Mouse (Mus musculus): ENCODE measurements around the gene Pcid2. TPM values are rescaled to one million over a fixed set of nuclear protein-coding genes. Genes with fewer than 3 reads are reported as not detected.
"Not testable (repeated sequence)": the region's sequence is repeated elsewhere in the genome, so short reads cannot be mapped to it uniquely, and the experiment has no call there.

Pcid2 gene
- polyA plus RNA-seq, 1 experiment from 2014 or later: 30.2 TPM

GRCm38 (mm10) chr8:13107990-13108638, 2.9 kb upstream of the Pcid2 start:
- 80% methylated on average over 13 of the region's 13 CpGs for WGBS
- no peak for ATAC-seq
- peaks cover 11% of the 10 kb centered on the region for H3K4me1 ChIP-seq (ENCODE audit: control insufficient read depth, insufficient read depth, low read length)

GRCm38 (mm10) chr8:13105908-13106551, 771 bp upstream of the Pcid2 start:
- no peaks in the 10 kb centered on the region for H3K36me3 ChIP-seq (ENCODE audit: control insufficient read depth, insufficient read depth, low read length)
- peak overlapping the region; percentile 89 for H3K27ac ChIP-seq (ENCODE audit: low read length)
- no peaks in the 10 kb centered on the region for H3K27me3 ChIP-seq (replicated peaks; ENCODE audit: control insufficient read depth, insufficient read depth, low read length)
- WGBS: under 1% methylated on average over 58 of the region's 63 CpGs
- no peaks in the 10 kb centered on the region for H3K9me3 ChIP-seq (ENCODE audit: control insufficient read depth, low read length)
- peaks cover 11% of the 10 kb centered on the region for H3K4me1 ChIP-seq (ENCODE audit: control insufficient read depth, insufficient read depth, low read length)
- H3K9ac ChIP-seq (ENCODE audit: low read depth, low read length): peak overlapping the region; percentile 98
- H3K4me2 ChIP-seq (ENCODE audit: low read depth, low read length): peak overlapping the region; percentile 91
- ATAC-seq: peak; percentile 63
- peak overlapping the region; percentile 98 for H3K4me3 ChIP-seq (ENCODE audit: low read length)

More at GRCm38 (mm10) chr8:13107990-13108638, 2.9 kb upstream of the Pcid2 start:
- H3K9me3 ChIP-seq (ENCODE audit: control insufficient read depth, low read length): no peaks in the 10 kb centered on the region
- no peak overlapping the region for H3K27ac ChIP-seq (ENCODE audit: low read length)
- no peak overlapping the region for H3K4me2 ChIP-seq (ENCODE audit: low read depth, low read length)
- H3K9ac ChIP-seq (ENCODE audit: low read depth, low read length): no peak overlapping the region
- no peaks in the 10 kb centered on the region for H3K36me3 ChIP-seq (ENCODE audit: control insufficient read depth, insufficient read depth, low read length)
- H3K4me3 ChIP-seq (ENCODE audit: low read length): no peak overlapping the region
- no peaks in the 10 kb centered on the region for H3K27me3 ChIP-seq (replicated peaks; ENCODE audit: control insufficient read depth, insufficient read depth, low read length)

GRCm38 (mm10) chr8:13104691-13105086, 570 bp downstream of the Pcid2 start:
- no peaks in the 10 kb centered on the region for H3K9me3 ChIP-seq (ENCODE audit: control insufficient read depth, low read length)
- peak; percentile 78 for ATAC-seq
- no peaks in the 10 kb centered on the region for H3K36me3 ChIP-seq (ENCODE audit: control insufficient read depth, insufficient read depth, low read length)
- peak overlapping the region; percentile 98 for H3K27ac ChIP-seq (ENCODE audit: low read length)
- peak overlapping the region; percentile 95 for H3K9ac ChIP-seq (ENCODE audit: low read depth, low read length)
- H3K4me1 ChIP-seq (ENCODE audit: control insufficient read depth, insufficient read depth, low read length): peaks cover 11% of the 10 kb centered on the region
- WGBS: 0% methylated on average over 45 of the region's 45 CpGs
- peak overlapping the region; percentile 98 for H3K4me3 ChIP-seq (ENCODE audit: low read length)
- H3K4me2 ChIP-seq (ENCODE audit: low read depth, low read length): peak overlapping the region; percentile 95
- H3K27me3 ChIP-seq (replicated peaks; ENCODE audit: control insufficient read depth, insufficient read depth, low read length): no peaks in the 10 kb centered on the region

GRCm38 (mm10) chr8:13077542-13077941, 27.7 kb downstream of the Pcid2 start:
- Histone ChIP-seq H3K9me3 (ENCODE audit: control insufficient read depth, low read length) (no peaks in the 10 kb centered on the region), H3K4me3 (ENCODE audit: low read length) (no peak overlapping the region), H3K4me2 (ENCODE audit: low read depth, low read length) (no peak overlapping the region), H3K27ac (ENCODE audit: low read length) (no peak overlapping the region), H3K36me3 (ENCODE audit: control insufficient read depth, insufficient read depth, low read length) (0 out of 2 replicates have a peak, but pooled peaks cover 21% of the 10 kb centered on the region), H3K9ac (ENCODE audit: low read depth, low read length) (no peak overlapping the region), H3K27me3 (replicated peaks; ENCODE audit: control insufficient read depth, insufficient read depth, low read length) (no peaks in the 10 kb centered on the region), H3K4me1 (ENCODE audit: control insufficient read depth, insufficient read depth, low read length) (no peaks in the 10 kb centered on the region)
- WGBS: 85% methylated on average over 7 of the region's 7 CpGs
- ATAC-seq: no peak

- not testable (repeated sequence) for H3K27me3 ChIP-seq (replicated peaks; ENCODE audit: control insufficient read depth, insufficient read depth, low read length); H3K4me1 ChIP-seq (ENCODE audit: control insufficient read depth, insufficient read depth, low read length); H3K36me3 ChIP-seq (ENCODE audit: control insufficient read depth, insufficient read depth, low read length); ATAC-seq; H3K9ac ChIP-seq (ENCODE audit: low read depth, low read length); H3K27ac ChIP-seq (ENCODE audit: low read length); H3K9me3 ChIP-seq (ENCODE audit: control insufficient read depth, low read length); H3K4me3 ChIP-seq (ENCODE audit: low read length); H3K4me2 ChIP-seq (ENCODE audit: low read depth, low read length)
- WGBS: 95% methylated on average over 1 of the region's 1 CpGs
Measured at GRCm38 (mm10) chr8:13075579-13075978, 29.7 kb downstream of the Pcid2 start.

GRCm38 (mm10) chr8:13075044-13075443, 30.2 kb downstream of the Pcid2 start:
- no peak overlapping the region for H3K9ac ChIP-seq (ENCODE audit: low read depth, low read length)
- 93% methylated on average over 8 of the region's 8 CpGs for WGBS
- H3K4me1 ChIP-seq (ENCODE audit: control insufficient read depth, insufficient read depth, low read length): no peaks in the 10 kb centered on the region
- no peaks in the 10 kb centered on the region for H3K9me3 ChIP-seq (ENCODE audit: control insufficient read depth, low read length)
- no peak overlapping the region for H3K4me2 ChIP-seq (ENCODE audit: low read depth, low read length)
- no peak for ATAC-seq
- no peak overlapping the region for H3K4me3 ChIP-seq (ENCODE audit: low read length)
- H3K36me3 ChIP-seq (ENCODE audit: control insufficient read depth, insufficient read depth, low read length): 0 out of 2 replicates have a peak, but pooled peaks cover 7% of the 10 kb centered on the region
- H3K27ac ChIP-seq (ENCODE audit: low read length): no peak overlapping the region
- no peaks in the 10 kb centered on the region for H3K27me3 ChIP-seq (replicated peaks; ENCODE audit: control insufficient read depth, insufficient read depth, low read length)

- H3K27ac ChIP-seq (ENCODE audit: low read length): no peak overlapping the region
- WGBS: 76% methylated on average over 11 of the region's 11 CpGs
- no peaks in the 10 kb centered on the region for H3K4me1 ChIP-seq (ENCODE audit: control insufficient read depth, insufficient read depth, low read length)
- no peak overlapping the region for H3K9ac ChIP-seq (ENCODE audit: low read depth, low read length)
- no peak overlapping the region for H3K4me3 ChIP-seq (ENCODE audit: low read length)
- H3K9me3 ChIP-seq (ENCODE audit: control insufficient read depth, low read length): no peaks in the 10 kb centered on the region
- H3K36me3 ChIP-seq (ENCODE audit: control insufficient read depth, insufficient read depth, low read length): 0 out of 2 replicates have a peak, but pooled peaks cover 4% of the 10 kb centered on the region
- H3K4me2 ChIP-seq (ENCODE audit: low read depth, low read length): no peak overlapping the region
- no peaks in the 10 kb centered on the region for H3K27me3 ChIP-seq (replicated peaks; ENCODE audit: control insufficient read depth, insufficient read depth, low read length)
- no peak for ATAC-seq
Measured at GRCm38 (mm10) chr8:13073255-13073654, 32.0 kb downstream of the Pcid2 start.

- 58% methylated on average over 16 of the region's 16 CpGs for WGBS
- H3K9me3 ChIP-seq (ENCODE audit: control insufficient read depth, low read length): no peaks in the 10 kb centered on the region
- H3K4me3 ChIP-seq (ENCODE audit: low read length): no peak overlapping the region
- no peak overlapping the region for H3K4me2 ChIP-seq (ENCODE audit: low read depth, low read length)
- H3K4me1 ChIP-seq (ENCODE audit: control insufficient read depth, insufficient read depth, low read length): peaks cover 3% of the 10 kb centered on the region; the same call in 1 of the 2 replicates
- H3K27me3 ChIP-seq (replicated peaks; ENCODE audit: control insufficient read depth, insufficient read depth, low read length): no peaks in the 10 kb centered on the region
- H3K36me3 ChIP-seq (ENCODE audit: control insufficient read depth, insufficient read depth, low read length): no peaks in the 10 kb centered on the region
- no peak for ATAC-seq
- H3K27ac ChIP-seq (ENCODE audit: low read length): no peak overlapping the region; the same call in 1 of the 2 replicates
- no peak overlapping the region for H3K9ac ChIP-seq (ENCODE audit: low read depth, low read length)
Measured at GRCm38 (mm10) chr8:13063112-13063511, 42.1 kb downstream of the Pcid2 start.

GRCm38 (mm10) chr8:13060441-13061150, 44.7 kb downstream of the Pcid2 start, which contains the start of gene Proz:
TSS of gene Proz (plus strand) at chr8:13060914.
- H3K4me2 ChIP-seq (ENCODE audit: low read depth, low read length): peak within 1 kb of the TSS; percentile 31
- peak; percentile 96 for ATAC-seq
- H3K9ac ChIP-seq (ENCODE audit: low read depth, low read length): peak within 1 kb of the TSS; percentile 42; the same call in 1 of the 2 replicates
- peaks cover 6% of the 10 kb centered on the region; the same call in 1 of the 2 replicates for H3K4me1 ChIP-seq (ENCODE audit: control insufficient read depth, insufficient read depth, low read length)
- no peaks in the 10 kb centered on the region for H3K9me3 ChIP-seq (ENCODE audit: control insufficient read depth, low read length)
- WGBS: 64% methylated on average over 17 of the region's 17 CpGs
- H3K27ac ChIP-seq (ENCODE audit: low read length): peak within 1 kb of the TSS; percentile 88
- peak within 1 kb of the TSS; percentile 26 for H3K4me3 ChIP-seq (ENCODE audit: low read length)
- H3K27me3 ChIP-seq (replicated peaks; ENCODE audit: control insufficient read depth, insufficient read depth, low read length): no peaks in the 10 kb centered on the region
- H3K36me3 ChIP-seq (ENCODE audit: control insufficient read depth, insufficient read depth, low read length): no peaks in the 10 kb centered on the region
